Mouse (Mus musculus) E14TG2a.4 (cell line): Measurements from ENCODE around the gene Dlx3.

Experiments
- CTCF ChIP-seq: conservative IDR thresholded peaks from 2 replicates; pipeline ENCODE4 v1.5.1; 2014; ENCODE audit warnings: low read length
- NANOG ChIP-seq: IDR thresholded peaks from 2 replicates; pipeline ENCODE4 v1.6.1; 2014; ENCODE audit warnings: borderline replicate concordance, low read length, mixed read lengths
- POU5F1 ChIP-seq: IDR thresholded peaks from 2 replicates; pipeline ENCODE4 v1.6.1; 2014; ENCODE audit warnings: low read length, borderline replicate concordance

DNA sequence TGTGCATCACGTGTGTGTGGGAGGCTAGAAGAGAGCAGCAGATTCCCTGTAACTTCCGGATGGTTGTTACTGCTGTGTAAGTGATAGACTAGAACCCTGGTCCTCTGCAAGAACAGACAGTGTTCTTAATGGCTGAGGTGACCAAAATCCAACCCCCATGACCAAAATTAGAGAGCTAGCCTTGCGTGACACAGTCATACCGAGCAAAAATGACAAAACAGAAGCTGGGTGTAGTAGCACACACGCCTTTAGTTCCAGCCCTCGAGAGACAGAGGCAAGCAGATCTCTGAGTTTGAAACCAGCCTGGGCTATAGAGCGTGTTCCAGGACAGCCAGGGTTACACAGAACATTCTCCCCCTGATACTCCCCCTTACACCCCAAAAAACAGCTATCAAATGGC is 9.8 kb upstream of the Dlx3 start:
- TF ChIP-seq CTCF (no peak), POU5F1 (no peak), NANOG (no peak)
